Comparison of ENCODE assay signal across 16 mouse cellular contexts in genomic region chr16:24947485-24947884, GRCm38 (mm10).
DNase-seq lines count a peak whose midpoint lies in the region; ATAC-seq lines count a peak whose summit lies in the region.
"Had no signal": no experiment of that assay in that cellular context is flagged by ENCODE, and none has a peak within 500 bp of the region (broad histone marks: within the 10 kb centered on the region; RNA-seq: fewer than 3 reads in every experiment).

No protein-coding gene starts in this region.

- no peak overlapping the region for H3K4me2 ChIP-seq in heart, embryonic 13.5 days
- H3K4me2 ChIP-seq in heart, embryonic 12.5 days: no peak overlapping the region
- no peak overlapping the region for H3K4me2 ChIP-seq in forebrain, embryonic 11.5 days (ENCODE audit: low read depth, low read length, severe bottlenecking)
- H3K4me2 ChIP-seq: forebrain, embryonic 13.5 days; hindbrain, embryonic 14.5 days had no signal

- no peak overlapping the region for H3K4me3 ChIP-seq in heart, embryonic 13.5 days
- H3K4me3 ChIP-seq in heart, embryonic 12.5 days: no peak overlapping the region
- no peak overlapping the region for H3K4me3 ChIP-seq in forebrain, embryonic 11.5 days (ENCODE audit: low read depth, low read length)
- H3K4me3 ChIP-seq: forebrain, embryonic 13.5 days; hindbrain, embryonic 10.5 days had no signal

- H3K4me1 ChIP-seq in heart, embryonic 13.5 days: peaks cover 69% of the 10 kb centered on the region
- peaks cover 54% of the 10 kb centered on the region for H3K4me1 ChIP-seq in heart, embryonic 12.5 days (replicated peaks)
- no peaks in the 10 kb centered on the region for H3K4me1 ChIP-seq in forebrain, embryonic 11.5 days (replicated peaks; ENCODE audit: control insufficient read depth, insufficient read depth, low read length)

- H3K9ac ChIP-seq in heart, embryonic 13.5 days: no peak overlapping the region
- no peak overlapping the region for H3K9ac ChIP-seq in heart, embryonic 12.5 days
- no peak overlapping the region for H3K9ac ChIP-seq in forebrain, embryonic 11.5 days (ENCODE audit: low read length)
- H3K9ac ChIP-seq: forebrain, embryonic 13.5 days; forebrain, postnatal 0 days; hindbrain, embryonic 14.5 days had no signal

- 0 out of 2 replicates have a peak overlapping the region, but pooled peaks have one; percentile 34 for H3K27ac ChIP-seq in heart, embryonic 13.5 days (replicated peaks)
- H3K27ac ChIP-seq in heart, embryonic 12.5 days (ENCODE audit: poor library complexity, severe bottlenecking): no peak overlapping the region
- H3K27ac ChIP-seq in forebrain, embryonic 11.5 days (ENCODE audit: low read depth, low read length): no peak overlapping the region
- H3K27ac ChIP-seq: forebrain, embryonic 13.5 days; hindbrain, embryonic 10.5 days; hindbrain, embryonic 14.5 days had no signal

- 66% methylated on average over 1 of the region's 1 CpGs for WGBS in heart, embryonic 13.5 days
- WGBS in heart, embryonic 12.5 days: 60% methylated on average over 1 of the region's 1 CpGs
- WGBS in forebrain, embryonic 11.5 days: 95% methylated on average over 1 of the region's 1 CpGs

- peak; percentile 38 for DNase-seq in induced T-regulatory cell, adult 2 months (ENCODE audit: low read depth)
- no peak for DNase-seq in forebrain, embryonic 11.5 days (ENCODE audit: low spot score)
- DNase-seq in kidney, postnatal 25 days: no peak
- DNase-seq in layer of hippocampus, adult 8-10 months (ENCODE audit: low spot score in 2 of 2): no peak
- DNase-seq: cerebellum, adult 18-20 months; cerebellum, adult 9-11 months; cerebellum, postnatal 36 days; forebrain, postnatal 0 days; gastrocnemius, postnatal 14 days had no signal

- no peaks in the 10 kb centered on the region for H3K9me3 ChIP-seq in heart, embryonic 13.5 days
- no peaks in the 10 kb centered on the region for H3K9me3 ChIP-seq in heart, embryonic 12.5 days (replicated peaks)
- no peaks in the 10 kb centered on the region for H3K9me3 ChIP-seq in forebrain, embryonic 11.5 days (ENCODE audit: control insufficient read depth, low read length)
- H3K9me3 ChIP-seq: forebrain, embryonic 13.5 days; hindbrain, embryonic 10.5 days had no signal

- H3K36me3 ChIP-seq in heart, embryonic 13.5 days: no peaks in the 10 kb centered on the region
- H3K36me3 ChIP-seq in heart, embryonic 12.5 days: no peaks in the 10 kb centered on the region
- H3K36me3 ChIP-seq in forebrain, embryonic 11.5 days (ENCODE audit: control insufficient read depth, insufficient read depth, low read length): no peaks in the 10 kb centered on the region
- H3K36me3 ChIP-seq: hindbrain, embryonic 10.5 days had no signal

- no peak for ATAC-seq in heart, embryonic 13.5 days (ENCODE audit: extremely low read depth, insufficient number of reproducible peaks, low FRiP score, low TSS enrichment)
- no peak for ATAC-seq in heart, embryonic 12.5 days (ENCODE audit: insufficient number of reproducible peaks, low FRiP score)
- ATAC-seq in CD4-positive, CD25-positive, alpha-beta regulatory T cell, adult 4 months: peak; percentile 82
- ATAC-seq in forebrain, embryonic 11.5 days (replicated peaks; ENCODE audit: low FRiP score): no peak
- ATAC-seq: forebrain, embryonic 13.5 days; forebrain, postnatal 0 days; intestine, postnatal 0 days had no signal

- H3K27me3 ChIP-seq in heart, embryonic 13.5 days (replicated peaks): no peaks in the 10 kb centered on the region
- H3K27me3 ChIP-seq in heart, embryonic 12.5 days (replicated peaks): no peaks in the 10 kb centered on the region
- no peaks in the 10 kb centered on the region for H3K27me3 ChIP-seq in forebrain, embryonic 11.5 days (ENCODE audit: control insufficient read depth, insufficient read depth, low read length)
- H3K27me3 ChIP-seq: forebrain, embryonic 13.5 days had no signal
